Mouse (Mus musculus) midbrain, embryonic 14.5 days (tissue): ENCODE data around the gene Elfn2. TPM values are rescaled to one million over a fixed set of nuclear protein-coding genes. Genes with fewer than 3 reads are reported as not detected.

Source experiments
- ATAC-seq: fragments of 200-750 bp; cut with Nextera tagmentation; 2 replicates; pipeline ENCODE4 v1.8.0; 2017; ENCODE audit warnings: moderate number of reproducible peaks, moderate library complexity; ENCODE audit not compliant: low FRiP score, low TSS enrichment
- DNase-seq: peaks from one replicate; pipeline ENCODE4 v3.0.0-alpha.2; 2015
- H3K27ac ChIP-seq: fragments of 300-500 bp; sonication (generic); replicated peaks from 2 replicates; pipeline ENCODE4 v1.5.1; 2014; ENCODE audit warnings: mild to moderate bottlenecking, low read depth, low read length, moderate library complexity
- H3K27me3 ChIP-seq: fragments of 300-500 bp; sonication (generic); 2 replicates; pipeline ENCODE4 v1.6.1; 2014; ENCODE audit warnings: low read length, control low read depth, mixed read lengths; ENCODE audit not compliant: control insufficient read depth, insufficient read depth
- H3K36me3 ChIP-seq: fragments of 300-500 bp; sonication (generic); 2 replicates; pipeline ENCODE4 v1.6.1; 2014; ENCODE audit warnings: low read length, control low read depth; ENCODE audit not compliant: control insufficient read depth, insufficient read depth
- H3K4me1 ChIP-seq: fragments of 300-500 bp; sonication (generic); 2 replicates; pipeline ENCODE4 v1.6.1; 2014; ENCODE audit warnings: mild to moderate bottlenecking, antibody characterized with exemption, low read length, control low read depth; ENCODE audit not compliant: control insufficient read depth, insufficient read depth
- H3K4me2 ChIP-seq: fragments of 300-500 bp; sonication (generic); 2 replicates; pipeline ENCODE4 v1.6.1; 2014; ENCODE audit warnings: mild to moderate bottlenecking, low read length, moderate library complexity
- H3K4me3 ChIP-seq: fragments of 300-500 bp; sonication (generic); replicated peaks from 2 replicates; pipeline ENCODE4 v1.5.1; 2014; ENCODE audit warnings: low read depth, low read length
- H3K9ac ChIP-seq: fragments of 300-500 bp; sonication (generic); replicated peaks from 2 replicates; pipeline ENCODE4 v1.6.1; 2014; ENCODE audit warnings: mild to moderate bottlenecking, low read length, moderate library complexity
- H3K9me3 ChIP-seq: fragments of 300-500 bp; sonication (generic); 2 replicates; pipeline ENCODE4 v1.6.1; 2016; ENCODE audit warnings: low read length, control low read depth, mixed read lengths; ENCODE audit not compliant: control insufficient read depth
- WGBS: fragments of 180-500 bp; shearing (Covaris S2); extraction: QIAGEN DNeasy Blood & Tissue Kit; methylation state at CpG from one replicate; pipeline ENCODE4 v1.1.7; 2014; 5-methylcytosine and 5-hydroxymethylcytosine counted together
- polyA plus RNA-seq: library from polyadenylated mRNA; unstranded; fragments of >200 nt; fragmentation: Nextera tagmentation; extraction: Ambion mirVana; gene quantifications from 2 replicates; pipeline ENCODE4 v1.2.1, GENCODE M21; 2014

The Elfn2 gene
- polyA plus RNA-seq, 1 experiment from 2014 or later, result 4.0 TPM

DNA sequence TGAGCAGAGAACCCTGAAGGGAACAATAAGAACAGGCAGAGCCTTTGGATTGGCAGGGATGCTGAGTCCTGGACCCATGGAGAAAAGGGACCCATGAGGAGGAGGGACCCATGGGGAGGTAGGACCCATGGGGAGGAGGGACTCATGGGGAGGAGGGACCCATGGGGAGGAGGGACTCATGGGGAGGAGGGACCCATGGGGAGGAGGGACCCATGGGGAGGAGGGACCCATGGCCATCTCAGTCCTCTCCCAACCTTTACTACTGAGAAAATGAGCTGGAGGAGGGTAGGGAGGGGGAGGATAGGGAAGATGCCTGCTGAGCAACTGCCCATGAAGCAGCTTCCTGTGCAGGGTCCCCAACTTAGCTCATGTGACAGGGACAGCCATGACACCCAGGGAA lies 34.4 kb upstream of the Elfn2 start:
- no peak overlapping the region for H3K9ac ChIP-seq
- no peak overlapping the region for H3K4me2 ChIP-seq
- no peak overlapping the region for H3K27ac ChIP-seq
- no peaks in the 10 kb centered on the region; the same call in 1 of the 2 replicates for H3K36me3 ChIP-seq
- H3K27me3 ChIP-seq, result no peaks in the 10 kb centered on the region
- no peaks in the 10 kb centered on the region for H3K9me3 ChIP-seq
- no peak overlapping the region for H3K4me3 ChIP-seq
- peaks cover 14% of the 10 kb centered on the region; the same call in 1 of the 2 replicates for H3K4me1 ChIP-seq
- ATAC-seq, result no peak
- DNase-seq, result no peak

DNA sequence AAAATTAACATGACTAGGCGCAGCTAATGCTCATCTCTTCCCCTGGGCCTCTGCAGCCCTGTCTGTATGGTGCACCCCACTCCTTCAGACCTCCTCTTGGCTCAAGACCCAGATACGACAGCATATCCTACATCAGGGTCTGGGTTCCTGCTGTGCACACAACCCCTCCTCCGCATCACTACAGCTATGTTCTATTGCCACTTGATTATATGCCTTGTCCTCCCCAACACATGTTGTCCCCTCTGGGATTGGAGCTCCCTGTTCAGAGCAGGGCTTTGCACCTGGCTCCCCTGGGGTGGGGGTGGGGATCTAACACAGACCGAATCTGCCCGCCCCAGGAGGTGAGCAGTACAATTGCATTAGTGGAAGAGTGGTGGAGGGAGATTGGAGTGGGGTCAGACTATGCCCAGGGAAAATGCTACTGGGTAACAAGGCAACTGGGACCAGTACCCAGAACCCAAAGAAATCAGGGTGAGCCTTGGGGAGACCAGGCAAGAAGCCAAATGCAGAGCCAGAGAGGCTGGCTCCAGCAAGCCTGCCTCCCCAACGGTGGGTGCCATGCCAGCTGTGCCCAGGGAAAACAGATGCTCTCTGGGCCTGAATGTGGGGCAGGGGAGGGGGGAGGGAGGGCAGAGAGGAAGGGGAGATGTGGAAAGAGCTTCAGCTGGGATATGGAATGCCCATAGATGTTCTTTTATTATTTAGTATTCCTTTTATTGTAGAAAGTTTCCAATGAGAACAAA lies 32.2 kb upstream of the Elfn2 start:
- no peak for DNase-seq
- 41% methylated on average over 6 of the region's 6 CpGs for WGBS

DNA sequence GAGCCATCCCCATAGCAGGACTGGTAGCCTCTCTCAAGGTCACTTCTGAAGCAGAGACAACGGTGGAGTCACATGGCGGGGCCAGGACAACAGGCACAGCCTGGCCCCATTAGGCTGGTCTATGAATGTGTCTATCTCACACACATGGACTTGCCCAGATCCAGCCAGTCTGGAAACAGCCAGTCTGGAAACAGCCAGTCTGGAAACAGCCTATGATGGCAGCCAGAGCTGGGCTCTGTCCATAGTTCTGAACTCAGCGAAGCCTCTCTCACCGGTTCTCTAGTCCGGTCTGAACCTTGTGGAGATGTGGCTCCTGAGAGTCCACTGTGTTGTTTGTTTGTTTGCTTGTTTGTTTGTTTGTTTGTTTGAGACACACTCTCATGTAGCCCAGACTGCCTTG lies 31.3 kb upstream of the Elfn2 start:
- Histone ChIP-seq H3K9ac (no peak overlapping the region), H3K4me2 (no peak overlapping the region), H3K9me3 (no peaks in the 10 kb centered on the region), H3K4me1 (peaks cover 14% of the 10 kb centered on the region; the same call in 1 of the 2 replicates), H3K27me3 (no peaks in the 10 kb centered on the region), H3K36me3 (no peaks in the 10 kb centered on the region), H3K4me3 (no peak overlapping the region), H3K27ac (no peak overlapping the region)
- DNase-seq, result no peak
- ATAC-seq, result no peak
- 62% methylated on average over 5 of the region's 5 CpGs for WGBS

More for the DNA sequence above, 32.2 kb upstream of the Elfn2 start:
- Histone ChIP-seq H3K9me3 (no peaks in the 10 kb centered on the region), H3K36me3 (no peaks in the 10 kb centered on the region), H3K4me1 (peaks cover 14% of the 10 kb centered on the region; the same call in 1 of the 2 replicates), H3K27ac (peak overlapping the region; percentile 38; the same call in 1 of the 2 replicates), H3K4me3 (no peak overlapping the region), H3K27me3 (no peaks in the 10 kb centered on the region), H3K4me2 (no peak overlapping the region), H3K9ac (no peak overlapping the region)
- no peak; the same call in 1 of the 2 replicates for ATAC-seq

DNA sequence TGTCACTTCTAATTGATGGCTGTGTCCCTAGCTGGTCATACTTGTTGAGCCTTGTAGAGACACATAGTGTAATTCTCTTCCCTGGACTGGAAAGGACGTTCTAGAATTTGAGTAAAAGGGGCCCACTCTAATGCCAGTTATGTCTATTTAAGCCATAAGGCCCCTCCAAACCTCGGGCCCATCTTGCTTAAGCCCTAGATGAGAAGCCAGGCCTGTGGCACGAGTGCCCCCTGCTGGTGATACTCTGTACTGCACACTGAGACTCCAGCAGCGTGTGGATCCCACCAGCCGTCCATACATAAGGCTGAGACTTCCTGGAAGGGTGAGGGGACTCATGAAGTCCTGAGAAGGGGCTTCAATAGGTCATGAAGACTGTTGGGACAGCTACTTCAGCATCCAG lies 25.6 kb upstream of the Elfn2 start:
- no peak overlapping the region for H3K4me2 ChIP-seq
- ATAC-seq (no peak), DNase-seq (peak; percentile 91)
- no peak overlapping the region for H3K27ac ChIP-seq
- H3K9ac ChIP-seq, result no peak overlapping the region
- H3K27me3 ChIP-seq, result no peaks in the 10 kb centered on the region
- H3K4me1 ChIP-seq, result 0 out of 2 replicates have a peak, but pooled peaks cover 4% of the 10 kb centered on the region
- WGBS, result 4% methylated on average over 5 of the region's 5 CpGs
- H3K9me3 ChIP-seq, result no peaks in the 10 kb centered on the region
- no peak overlapping the region for H3K4me3 ChIP-seq
- no peaks in the 10 kb centered on the region for H3K36me3 ChIP-seq

DNA sequence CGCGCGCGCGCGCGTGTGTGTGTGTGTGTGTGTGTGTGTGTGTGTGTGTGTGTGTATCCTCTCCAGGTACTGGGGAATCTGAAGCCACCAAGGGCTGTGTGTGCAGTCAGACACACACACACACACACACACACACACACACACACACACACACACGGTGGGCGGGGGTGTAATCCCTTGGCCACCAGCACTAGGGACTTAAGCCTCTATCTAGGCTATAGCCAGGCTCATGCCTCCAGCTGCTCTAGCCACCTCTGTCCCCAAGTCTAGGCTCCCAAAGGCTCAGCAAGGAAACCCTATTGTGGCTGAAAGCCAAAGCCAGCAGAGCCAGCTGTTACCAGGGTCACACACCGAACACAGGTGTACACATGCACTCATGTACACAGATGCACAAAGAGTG lies 24.3 kb upstream of the Elfn2 start:
- ATAC-seq, result no peak
- no peaks in the 10 kb centered on the region for H3K27me3 ChIP-seq
- H3K4me3 ChIP-seq, result no peak overlapping the region
- peaks cover 4% of the 10 kb centered on the region; the same call in 1 of the 2 replicates for H3K4me1 ChIP-seq
- no peaks in the 10 kb centered on the region for H3K36me3 ChIP-seq
- H3K27ac ChIP-seq, result no peak overlapping the region
- no peak for DNase-seq
- 74% methylated on average over 10 of the region's 10 CpGs for WGBS
- no peak overlapping the region for H3K9ac ChIP-seq
- no peak overlapping the region for H3K4me2 ChIP-seq
- no peaks in the 10 kb centered on the region for H3K9me3 ChIP-seq

DNA sequence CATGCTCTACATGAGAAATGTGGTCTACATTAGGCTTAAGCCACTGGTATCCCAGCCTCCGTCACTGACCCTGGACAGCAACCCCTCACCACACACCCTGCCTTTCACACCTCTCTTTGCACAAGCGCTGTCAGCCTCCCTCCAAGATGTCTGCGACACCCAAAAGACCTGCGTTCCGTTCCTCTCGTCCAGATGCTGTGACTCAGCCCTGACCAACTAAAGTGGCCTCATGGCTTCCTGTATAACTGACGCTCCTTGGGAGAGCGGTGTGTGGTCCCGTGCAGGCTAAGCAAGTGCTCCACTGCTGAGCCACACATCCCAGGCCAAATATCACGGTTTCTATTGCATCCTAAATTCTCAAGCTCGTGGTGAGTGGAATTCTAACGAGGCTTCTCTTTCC lies 22.1 kb upstream of the Elfn2 start:
- Histone ChIP-seq H3K4me1 (peaks cover 25% of the 10 kb centered on the region), H3K4me3 (no peak overlapping the region), H3K27ac (no peak overlapping the region), H3K27me3 (no peaks in the 10 kb centered on the region), H3K4me2 (no peak overlapping the region), H3K9ac (no peak overlapping the region), H3K9me3 (no peaks in the 10 kb centered on the region), H3K36me3 (no peaks in the 10 kb centered on the region)
- ATAC-seq, result no peak
- 78% methylated on average over 12 of the region's 12 CpGs for WGBS
- DNase-seq, result no peak

DNA sequence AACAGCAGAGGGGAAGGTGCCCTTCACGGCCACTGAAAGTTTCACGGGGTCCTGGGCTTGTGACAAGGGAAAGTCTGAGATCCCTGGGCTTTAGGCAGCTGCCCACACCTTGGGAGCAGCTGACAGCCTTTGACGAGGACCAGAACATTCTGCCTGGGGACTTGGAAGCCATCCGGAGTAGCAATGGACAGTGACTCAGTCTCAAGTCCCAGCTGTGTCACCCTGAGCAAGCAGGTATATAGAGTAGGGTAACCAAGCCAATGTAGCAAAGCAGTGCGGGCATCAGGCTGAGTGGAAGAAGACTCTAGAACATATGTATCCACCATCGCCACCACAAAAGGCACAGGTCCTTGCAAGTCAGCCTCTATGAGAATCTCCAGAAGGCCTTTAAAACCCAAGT lies 18.6 kb upstream of the Elfn2 start:
- no peaks in the 10 kb centered on the region for H3K36me3 ChIP-seq
- H3K4me2 ChIP-seq, result no peak overlapping the region
- WGBS, result 70% methylated on average over 6 of the region's 6 CpGs
- H3K9me3 ChIP-seq, result no peaks in the 10 kb centered on the region
- H3K27ac ChIP-seq, result peak overlapping the region; percentile 89
- peak overlapping the region; percentile 21; the same call in 1 of the 2 replicates for H3K9ac ChIP-seq
- ATAC-seq (no peak), DNase-seq (no peak)
- H3K4me3 ChIP-seq, result no peak overlapping the region
- peaks cover 24% of the 10 kb centered on the region for H3K4me1 ChIP-seq
- H3K27me3 ChIP-seq, result no peaks in the 10 kb centered on the region

DNA sequence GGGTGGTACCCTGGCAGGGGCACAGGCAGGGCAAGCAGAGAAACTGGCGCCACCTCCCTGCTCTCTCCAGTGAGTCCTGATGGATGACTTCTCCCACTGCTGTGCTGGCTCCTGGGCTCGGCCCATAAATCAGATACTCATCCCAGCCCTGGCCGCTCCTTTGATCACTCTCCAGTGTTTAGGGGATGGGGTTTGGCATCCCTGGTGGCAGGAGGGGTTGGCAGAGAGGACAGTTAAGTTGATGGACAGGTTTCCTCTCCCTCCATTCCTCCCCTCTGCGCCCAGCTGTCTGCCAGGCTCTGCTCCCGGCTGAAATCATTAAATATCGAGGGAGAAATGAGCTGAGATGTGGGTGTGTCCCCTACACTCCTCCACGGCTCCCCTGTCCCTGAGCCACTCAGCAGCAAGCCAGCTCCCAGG lies 18.1 kb upstream of the Elfn2 start:
- Histone ChIP-seq H3K9ac (peak overlapping the region; percentile 21; the same call in 1 of the 2 replicates), H3K27me3 (no peaks in the 10 kb centered on the region), H3K4me1 (peaks cover 24% of the 10 kb centered on the region), H3K9me3 (no peaks in the 10 kb centered on the region), H3K4me3 (no peak overlapping the region), H3K36me3 (no peaks in the 10 kb centered on the region), H3K27ac (peak overlapping the region; percentile 89), H3K4me2 (no peak overlapping the region)
- WGBS, result 34% methylated on average over 7 of the region's 7 CpGs
- DNase-seq, result no peak
- ATAC-seq, result no peak

DNA sequence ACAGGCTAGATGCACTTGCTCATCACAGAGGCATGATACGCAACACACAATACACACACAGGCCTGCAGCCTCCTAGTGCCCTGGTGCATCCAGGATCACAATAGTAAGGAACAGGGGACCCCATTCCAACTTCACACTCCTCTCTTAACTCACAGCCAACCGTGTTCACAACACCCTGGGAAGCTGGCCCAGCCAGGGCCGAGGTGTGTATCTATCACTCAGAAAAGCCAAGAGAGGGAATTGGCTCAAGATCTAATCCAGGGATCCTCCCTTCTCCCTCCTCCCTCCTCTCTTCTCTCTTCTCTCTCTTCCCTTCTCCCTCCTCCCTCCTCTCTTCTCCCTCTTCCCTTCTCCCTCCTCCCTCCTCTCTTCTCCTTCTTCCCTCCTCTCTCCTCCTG lies 17.6 kb upstream of the Elfn2 start:
- WGBS, result 64% methylated on average over 3 of the region's 3 CpGs
- no peak overlapping the region for H3K4me2 ChIP-seq
- no peak overlapping the region for H3K4me3 ChIP-seq
- H3K27ac ChIP-seq, result peak overlapping the region; percentile 89
- no peaks in the 10 kb centered on the region for H3K36me3 ChIP-seq
- no peaks in the 10 kb centered on the region for H3K27me3 ChIP-seq
- H3K9me3 ChIP-seq, result no peaks in the 10 kb centered on the region
- ATAC-seq (no peak), DNase-seq (no peak)
- no peak overlapping the region for H3K9ac ChIP-seq
- H3K4me1 ChIP-seq, result peaks cover 24% of the 10 kb centered on the region
